Mouse (Mus musculus) spleen, embryonic (tissue): ENCODE measurements around the gene Shmt1.

ENCODE experiments used
- CTCF ChIA-PET: fragments of 350-600 bp; sonication (Branson Sonifier 250); formaldehyde crosslinking; loops from one replicate; lab custom pipeline; 2022; lab: Charles Lee

Shmt1 gene

GRCm38 (mm10) chr11:60811618-60812017, at the start of gene Shmt1:
Gene Shmt1, minus strand, starts transcription at chr11:60811718.
- CTCF ChIA-PET = interaction anchor here (0.5 to 1.1 kb wide), 3 partner anchors 22 to 845 kb away, joined by 3 to 17 read pairs (median 3); no protein-coding TSS in a partner anchor

- CTCF ChIA-PET = no interaction called here
Observed at GRCm38 (mm10) chr11:60856587-60856986, 45.1 kb upstream of the Shmt1 start.

GRCm38 (mm10) chr11:60845415-60845814, 33.9 kb upstream of the Shmt1 start:
- CTCF ChIA-PET = no interaction called here

- CTCF ChIA-PET = no interaction called here
Observed at GRCm38 (mm10) chr11:60843412-60843811, 31.9 kb upstream of the Shmt1 start.

GRCm38 (mm10) chr11:60841467-60842200, 30.1 kb upstream of the Shmt1 start:
- CTCF ChIA-PET = no interaction called here

- CTCF ChIA-PET = interaction anchor here (1.2 kb wide), 1 partner anchor 26 kb away, joined by 17 read pairs; the partner anchor contains the start of gene Shmt1
Observed at GRCm38 (mm10) chr11:60837644-60838406, 26.3 kb upstream of the Shmt1 start.

- CTCF ChIA-PET = no interaction called here
Observed at GRCm38 (mm10) chr11:60836897-60837296, 25.4 kb upstream of the Shmt1 start.

- CTCF ChIA-PET = interaction anchor here (1.4 kb wide), 1 partner anchor 20 kb away, joined by 3 read pairs; no protein-coding TSS in a partner anchor
Observed at GRCm38 (mm10) chr11:60830433-60831052, 19.0 kb upstream of the Shmt1 start, which contains the start of gene Dhrs7b. Gene Dhrs7b, plus strand, starts transcription at chr11:60830631.

- CTCF ChIA-PET = no interaction called here
Observed at GRCm38 (mm10) chr11:60828903-60829302, 17.4 kb upstream of the Shmt1 start.

- CTCF ChIA-PET = no interaction called here
Observed at GRCm38 (mm10) chr11:60827241-60827945, 15.9 kb upstream of the Shmt1 start.

- CTCF ChIA-PET = no interaction called here
Observed at GRCm38 (mm10) chr11:60826700-60827099, 15.2 kb upstream of the Shmt1 start.

GRCm38 (mm10) chr11:60825191-60825590, 13.7 kb upstream of the Shmt1 start:
- CTCF ChIA-PET = no interaction called here

- CTCF ChIA-PET = no interaction called here
Observed at GRCm38 (mm10) chr11:60823771-60824170, 12.3 kb upstream of the Shmt1 start.

GRCm38 (mm10) chr11:60816398-60816797, 4.9 kb upstream of the Shmt1 start:
- CTCF ChIA-PET = no interaction called here

GRCm38 (mm10) chr11:60811054-60811460, 461 bp downstream of the Shmt1 start:
- CTCF ChIA-PET = interaction anchor here (0.5 to 1.1 kb wide), 3 partner anchors 21 to 846 kb away, joined by 3 to 17 read pairs (median 3); no protein-coding TSS in a partner anchor

- CTCF ChIA-PET = interaction anchor here (1.2 kb wide), 1 partner anchor 20 kb away, joined by 3 read pairs; the partner anchor contains the start of gene Dhrs7b
Observed at GRCm38 (mm10) chr11:60810046-60810965, 1.2 kb downstream of the Shmt1 start.

GRCm38 (mm10) chr11:60809546-60809945, 2.0 kb downstream of the Shmt1 start:
- CTCF ChIA-PET = interaction anchor here (0.6 to 1.2 kb wide), 2 partner anchors 21 to 1740 kb away, joined by 3 read pairs; partner anchors contain the start of gene Dhrs7b

GRCm38 (mm10) chr11:60808286-60809070, 3.0 kb downstream of the Shmt1 start:
- CTCF ChIA-PET = no interaction called here

- CTCF ChIA-PET = no interaction called here
Observed at GRCm38 (mm10) chr11:60800892-60801291, 10.6 kb downstream of the Shmt1 start.
